Mouse (Mus musculus): ENCODE results near the gene Sorcs1. TPM values are rescaled to one million over a fixed set of nuclear protein-coding genes. Genes with fewer than 3 reads are reported as not detected.

Sorcs1 gene
- total RNA-seq, 4 experiments from 2014 or later = 0.72 to 5.3 (median 2.9) TPM

Small RNA genes within 50 kb of the gene (microRNA-seq; reads per million reads assigned to microRNA genes)
- gene Gm27749 = not detected
